Mouse (Mus musculus) MEL (cell line): ENCODE results near the gene Wdr46.

Experiments used
- CHD1 ChIP-seq: IDR thresholded peaks from 2 replicates; pipeline ENCODE4 v1.6.1; 2012; ENCODE audit warnings: low read depth, mild to moderate bottlenecking, inconsistent platforms, low read length, improper control_type of control experiment
- CTCF ChIP-seq, 3 experiments: IDR thresholded peaks in 2 of 3; conservative IDR thresholded peaks in 1 of 3; 2 replicates each; pipeline ENCODE4 v1.5.1; 2011 to 2012; ENCODE audit warnings: low read length in 3 of 3, low read depth in 2 of 3, mild to moderate bottlenecking in 2 of 3, improper control_type of control experiment in 1 of 3, inconsistent platforms in 1 of 3, mixed read lengths in 1 of 3, moderate library complexity in 1 of 3; ENCODE audit not compliant: control insufficient read depth in 1 of 3, insufficient read depth in 1 of 3, poor library complexity in 1 of 3, severe bottlenecking in 1 of 3
- GATA1 ChIP-seq: IDR thresholded peaks from 2 replicates; pipeline ENCODE4 v1.6.1; 2011; ENCODE audit warnings: low read depth, low read length, improper control_type of control experiment
- HCFC1 ChIP-seq: IDR thresholded peaks from 2 replicates; pipeline ENCODE4 v1.6.1; 2012; ENCODE audit warnings: low read depth, mild to moderate bottlenecking, inconsistent platforms, low read length, improper control_type of control experiment, moderate library complexity
- MEF2A ChIP-seq: IDR thresholded peaks from 2 replicates; pipeline ENCODE4 v1.6.1; 2014; ENCODE audit warnings: low read depth, mild to moderate bottlenecking, inconsistent platforms, low read length, improper control_type of control experiment; ENCODE audit not compliant: poor library complexity, insufficient replicate concordance, severe bottlenecking; ENCODE audit errors: extremely low read depth
- NRF1 ChIP-seq: IDR thresholded peaks from 2 replicates; pipeline ENCODE4 v1.6.1; 2014; ENCODE audit warnings: low read depth, mild to moderate bottlenecking, inconsistent platforms, low read length, improper control_type of control experiment, moderate library complexity; ENCODE audit not compliant: poor library complexity, insufficient read depth, severe bottlenecking
- POLR2A ChIP-seq, 2 experiments: IDR thresholded peaks; 2 replicates each; pipeline ENCODE4 v1.6.1; 2011 to 2012; ENCODE audit warnings: low read length in 2 of 2, mild to moderate bottlenecking in 2 of 2, control low read depth in 1 of 2, improper control_type of control experiment in 1 of 2, low read depth in 1 of 2, moderate library complexity in 1 of 2; ENCODE audit not compliant: control insufficient read depth in 1 of 2, insufficient read depth in 1 of 2, poor library complexity in 1 of 2
- RCOR1 ChIP-seq: IDR thresholded peaks from 2 replicates; pipeline ENCODE4 v1.6.1; 2012; ENCODE audit warnings: low read depth, mild to moderate bottlenecking, inconsistent platforms, low read length, improper control_type of control experiment
- TBP ChIP-seq: IDR thresholded peaks from 2 replicates; pipeline ENCODE4 v1.8.0; 2011; ENCODE audit warnings: low read depth, low read length, improper control_type of control experiment

DNA sequence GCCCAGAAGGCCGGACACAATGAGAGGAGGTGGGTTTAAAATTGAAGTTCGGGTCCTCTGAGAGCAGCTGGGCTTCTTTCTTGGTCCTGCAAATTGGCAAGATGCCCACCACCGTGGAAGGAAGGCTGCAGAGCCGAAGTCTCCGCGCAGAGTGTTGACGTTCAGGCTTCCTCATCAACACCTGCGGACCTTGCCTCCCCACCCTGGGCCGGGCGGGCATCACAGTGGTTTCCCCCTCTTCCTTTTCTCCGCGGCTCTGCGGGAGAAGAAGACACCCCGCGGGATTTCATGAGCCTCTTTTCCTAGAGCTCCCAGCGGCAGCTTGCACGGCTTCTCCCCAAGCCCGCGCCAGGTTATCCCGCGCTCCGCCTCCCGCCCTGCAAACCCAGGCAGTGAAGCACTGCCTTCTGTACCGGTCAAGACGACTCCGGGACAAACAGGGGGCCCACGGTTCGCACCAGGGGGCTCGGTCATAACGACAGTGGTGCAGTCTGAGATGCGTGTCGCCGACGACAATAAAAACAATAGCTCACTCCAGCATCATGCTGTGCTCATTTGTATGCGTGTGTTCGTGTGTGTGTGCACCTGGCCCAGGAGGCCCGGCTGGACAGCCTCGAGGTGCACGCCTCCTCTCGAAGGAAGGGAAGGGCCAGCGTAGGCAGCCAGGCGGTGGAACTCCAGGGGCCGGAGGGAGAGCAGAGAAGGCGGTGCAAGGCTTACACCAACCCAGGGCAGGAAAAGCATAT, 32.0 kb upstream of the Wdr46 start:
- no peak for TF ChIP-seq TBP
- TF ChIP-seq MEF2A: no peak
- TF ChIP-seq GATA1: no peak
- TF ChIP-seq CTCF (IDR thresholded peaks at IDR 0.05 in 2 of 3, conservative IDR thresholded peaks at IDR 0.05 in 1 of 3; ENCODE audit: control insufficient read depth in 1 of 3, insufficient read depth in 1 of 3, low read depth in 2 of 3, low read length in 3 of 3, poor library complexity in 1 of 3, severe bottlenecking in 1 of 3): no peak
- TF ChIP-seq HCFC1: peak; percentile 78
- no peak for TF ChIP-seq NRF1
- TF ChIP-seq CHD1: 0 out of 2 replicates have a peak, but pooled peaks have one; percentile 53
- TF ChIP-seq POLR2A (IDR thresholded peaks at IDR 0.05; ENCODE audit: control insufficient read depth in 1 of 2, insufficient read depth in 1 of 2, low read depth in 1 of 2, low read length in 2 of 2, poor library complexity in 1 of 2): peak in 1 of 2 experiments; percentile 20; a peak in 1 of 4 replicates
- no peak for TF ChIP-seq RCOR1
